Mouse (Mus musculus) CH12.LX (cell line): ENCODE data around the gene Mpv17. TPM values are rescaled to one million over a fixed set of nuclear protein-coding genes. Genes with fewer than 3 reads are reported as not detected.

Source experiments
- DNase-seq: peaks from one replicate; pipeline ENCODE4 v3.0.0-alpha.2; 2013; ENCODE audit errors: extremely low read depth
- H3K27ac ChIP-seq: 2 replicates; pipeline ENCODE4 v1.5.1; 2012; ENCODE audit warnings: low read depth, mild to moderate bottlenecking, control low read depth, moderate library complexity; ENCODE audit not compliant: insufficient read depth
- H3K27me3 ChIP-seq: replicated peaks from 2 replicates; pipeline ENCODE3; 2012; ENCODE audit warnings: inconsistent platforms
- H3K36me3 ChIP-seq, 2 experiments: replicated peaks in 1 of 2; 2 replicates each; pipeline versions ENCODE3 to v1.6.1; 2012; ENCODE audit warnings: inconsistent platforms in 1 of 2, low read length in 1 of 2, mild to moderate bottlenecking in 1 of 2, mixed read lengths in 1 of 2, moderate library complexity in 1 of 2; ENCODE audit not compliant: control insufficient read depth in 1 of 2, insufficient read depth in 1 of 2
- H3K4me1 ChIP-seq, 2 experiments: 2 replicates each; pipeline ENCODE4 v1.6.1; 2012; ENCODE audit warnings: inconsistent platforms in 1 of 2, moderate library complexity in 1 of 2; ENCODE audit not compliant: insufficient read depth in 2 of 2, control insufficient read depth in 1 of 2
- H3K4me2 ChIP-seq: 2 replicates; pipeline ENCODE4 v1.6.1; 2012; ENCODE audit warnings: low read depth, mild to moderate bottlenecking, control low read depth; ENCODE audit not compliant: poor library complexity, insufficient read depth, severe bottlenecking
- H3K4me3 ChIP-seq, 3 experiments: fragments of 150-350 bp in 1 of 3; sonication (generic) in 1 of 3; replicated peaks in 1 of 3; 2 replicates each; pipeline versions ENCODE3 to v1.5.1; 2011 to 2012; ENCODE audit warnings: low read depth in 2 of 3, low read length in 2 of 3, mild to moderate bottlenecking in 2 of 3, moderate library complexity in 2 of 3, control low read depth in 1 of 3, improper control_type of control experiment in 1 of 3, inconsistent platforms in 1 of 3, mixed read lengths in 1 of 3; ENCODE audit not compliant: poor library complexity in 1 of 3
- H3K79me2 ChIP-seq: replicated peaks from 2 replicates; pipeline ENCODE4 v1.6.1; 2012; ENCODE audit warnings: mild to moderate bottlenecking, moderate library complexity; ENCODE audit not compliant: control insufficient read depth, poor library complexity, insufficient read depth, severe bottlenecking; ENCODE audit errors: extremely low read depth
- H3K9ac ChIP-seq: 2 replicates; pipeline ENCODE4 v1.6.1; 2012; ENCODE audit warnings: low read depth, mild to moderate bottlenecking, control low read depth, moderate library complexity; ENCODE audit not compliant: insufficient read depth
- H3K9me3 ChIP-seq: replicated peaks from 2 replicates; pipeline ENCODE3; 2012; ENCODE audit warnings: low read length, inconsistent platforms, mixed read lengths
- CHD2 ChIP-seq: IDR thresholded peaks from 2 replicates; pipeline ENCODE4 v1.6.1; 2011; ENCODE audit warnings: low read length, improper control_type of control experiment
- CTCF ChIP-seq, 2 experiments: IDR thresholded peaks in 1 of 2; conservative IDR thresholded peaks in 1 of 2; 2 replicates each; pipeline ENCODE4 v1.5.1; 2011 to 2012; ENCODE audit warnings: low read depth in 2 of 2, low read length in 2 of 2, improper control_type of control experiment in 1 of 2, inconsistent platforms in 1 of 2, mild to moderate bottlenecking in 1 of 2, moderate library complexity in 1 of 2
- ELF1 ChIP-seq: IDR thresholded peaks from 2 replicates; pipeline ENCODE4 v1.6.1; 2014; ENCODE audit warnings: low read depth, mild to moderate bottlenecking, inconsistent platforms, low read length, improper control_type of control experiment
- EP300 ChIP-seq: IDR thresholded peaks from 2 replicates; pipeline ENCODE4 v1.6.1; 2011; ENCODE audit warnings: low read length, improper control_type of control experiment
- GABPA ChIP-seq: IDR thresholded peaks from 2 replicates; pipeline ENCODE4 v1.6.1; 2012; ENCODE audit warnings: low read depth, low read length, improper control_type of control experiment, inconsistent platforms; ENCODE audit not compliant: insufficient replicate concordance
- HCFC1 ChIP-seq: IDR thresholded peaks from 2 replicates; pipeline ENCODE4 v1.6.1; 2012; ENCODE audit warnings: low read depth, mild to moderate bottlenecking, inconsistent platforms, low read length, improper control_type of control experiment
- IRF4 ChIP-seq: IDR thresholded peaks from 2 replicates; pipeline ENCODE4 v1.6.1; 2014; ENCODE audit warnings: low read depth, mild to moderate bottlenecking, inconsistent platforms, low read length, improper control_type of control experiment
- JUN ChIP-seq: IDR thresholded peaks from 2 replicates; pipeline ENCODE4 v1.6.1; 2011; ENCODE audit warnings: low read depth, mild to moderate bottlenecking, low read length, improper control_type of control experiment, moderate library complexity; ENCODE audit not compliant: insufficient read depth
- JUND ChIP-seq: conservative IDR thresholded peaks from 2 replicates; pipeline ENCODE4 v1.6.1; 2011; ENCODE audit warnings: low read depth, low read length, improper control_type of control experiment
- MAFK ChIP-seq: IDR thresholded peaks from 2 replicates; pipeline ENCODE4 v1.6.1; 2011; ENCODE audit warnings: low read length, improper control_type of control experiment; ENCODE audit not compliant: insufficient replicate concordance
- MAX ChIP-seq: IDR thresholded peaks from 2 replicates; pipeline ENCODE4 v1.6.1; 2011; ENCODE audit warnings: low read length, improper control_type of control experiment
- MEF2A ChIP-seq: IDR thresholded peaks from 2 replicates; pipeline ENCODE4 v1.6.1; 2014; ENCODE audit warnings: low read depth, mild to moderate bottlenecking, inconsistent platforms, low read length, improper control_type of control experiment, borderline replicate concordance
- NELFE ChIP-seq: IDR thresholded peaks from 2 replicates; pipeline ENCODE4 v1.6.1; 2011; ENCODE audit warnings: low read depth, low read length, improper control_type of control experiment
- NRF1 ChIP-seq: IDR thresholded peaks from 2 replicates; pipeline ENCODE4 v1.6.1; 2014; ENCODE audit warnings: low read depth, mild to moderate bottlenecking, inconsistent platforms, low read length, improper control_type of control experiment, moderate library complexity
- PAX5 ChIP-seq: IDR thresholded peaks from 2 replicates; pipeline ENCODE4 v1.6.1; 2012; ENCODE audit warnings: low read length, inconsistent platforms, mixed read lengths
- RAD21 ChIP-seq: IDR thresholded peaks from 2 replicates; pipeline ENCODE4 v1.6.1; 2011; ENCODE audit warnings: low read depth, mild to moderate bottlenecking, low read length, improper control_type of control experiment, moderate library complexity
- SMC3 ChIP-seq: IDR thresholded peaks from 2 replicates; pipeline ENCODE4 v1.6.1; 2011; ENCODE audit warnings: low read depth, low read length, improper control_type of control experiment
- TBP ChIP-seq: conservative IDR thresholded peaks from 2 replicates; pipeline ENCODE4 v1.6.1; 2011; ENCODE audit warnings: low read depth, low read length, improper control_type of control experiment
- UBTF ChIP-seq: IDR thresholded peaks from 2 replicates; pipeline ENCODE4 v1.6.1; 2012; ENCODE audit warnings: low read depth, mild to moderate bottlenecking, inconsistent platforms, low read length, improper control_type of control experiment, moderate library complexity
- USF1 ChIP-seq: IDR thresholded peaks from 2 replicates; pipeline ENCODE4 v1.6.1; 2014; ENCODE audit warnings: low read depth, mild to moderate bottlenecking, inconsistent platforms, low read length, improper control_type of control experiment
- ZKSCAN1 ChIP-seq: IDR thresholded peaks from 2 replicates; pipeline ENCODE4 v1.6.1; 2012; ENCODE audit warnings: low read depth, inconsistent platforms, low read length, improper control_type of control experiment, borderline replicate concordance
- ZNF384 ChIP-seq: IDR thresholded peaks from 2 replicates; pipeline ENCODE4 v1.6.1; 2012; ENCODE audit warnings: low read depth, low read length, improper control_type of control experiment, inconsistent platforms
- dilution Hi-C: fragments of 300-500 bp; cut with MboI; formaldehyde crosslinking; loops from 2 replicates; pipeline ENCODE4 v1.14.3; 2020; ENCODE audit warnings: low sequenced_read_pairs; ENCODE audit not compliant: extremely low pct_unique_long_range_greater_than_20kb, extremely low pct_ligation_motif_present
- in situ Hi-C: fragments of 300-500 bp; cut with MboI; formaldehyde crosslinking; loops from 3 replicates; pipeline ENCODE4 v1.14.3; 2019; ENCODE audit warnings: low sequenced_read_pairs, low pct_ligation_motif_present, low pct_unique_long_range_greater_than_20kb, mixed read lengths
- polyA plus RNA-seq: library from polyadenylated mRNA; unstranded; fragments of >175 nt; gene quantifications from 2 replicates; pipeline ENCODE4 v1.2.1, GENCODE M21; 2012; ENCODE audit warnings: low read depth; ENCODE audit not compliant: insufficient read length
- total RNA-seq, 2 experiments: library from RNA; depleted of rRNA; stranded (reverse); fragments of 300-350 nt in 1 of 2; fragments of >200 nt in 1 of 2; gene quantifications; 2 replicates each; pipeline ENCODE4 v1.2.3; 2012 to 2014

The Mpv17 gene
- total and polyA plus RNA-seq, 3 experiments: 24.0 to 37.6 (median 32.8) TPM

DNA sequence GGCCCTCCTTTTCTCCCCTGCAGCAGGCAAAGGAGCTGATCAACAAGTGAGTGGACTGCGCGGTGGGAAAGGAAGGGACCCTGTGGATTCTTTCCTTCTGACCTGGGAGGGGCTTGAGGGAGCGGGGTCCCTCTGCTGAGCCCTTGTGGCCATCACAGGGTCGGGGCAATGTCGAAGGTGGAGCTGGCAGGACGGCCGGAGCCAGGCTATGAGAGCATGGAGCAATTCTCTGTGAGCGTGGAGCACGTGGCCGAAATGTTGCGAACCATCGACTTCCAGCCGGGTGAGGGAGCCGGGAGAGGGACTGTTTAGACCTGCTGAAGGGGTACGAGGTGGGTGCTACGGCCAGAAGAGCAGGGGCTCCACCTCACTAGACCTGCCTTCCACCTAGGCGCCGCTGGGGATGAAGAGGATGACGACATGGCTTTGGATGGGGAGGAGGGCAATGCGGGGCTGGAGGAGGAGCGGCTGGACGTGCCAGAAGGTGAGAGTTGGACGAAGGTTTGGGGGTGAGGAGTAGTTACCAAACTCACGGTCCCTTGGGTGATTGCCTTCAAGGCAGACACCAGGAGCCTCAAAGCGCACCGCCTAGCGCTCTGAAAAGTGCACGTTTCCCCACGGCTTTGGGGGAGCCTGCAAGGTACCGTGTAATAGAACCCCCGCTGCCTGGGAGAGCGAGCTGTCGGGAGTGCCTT is 17.2 kb downstream of the Mpv17 start:
- in situ Hi-C loops: no loop called here
- Histone ChIP-seq H3K27me3 (no peaks in the 10 kb centered on the region), H3K36me3 (peaks cover 7 to 11% of the 10 kb centered on the region in 2 experiments), H3K9ac (no peak overlapping the region), H3K79me2 (no peaks in the 10 kb centered on the region)
- DNase-seq: no peak
- TF ChIP-seq CHD2 (no peak), JUND (no peak), IRF4 (no peak), NRF1 (no peak), SMC3 (no peak)
- TF ChIP-seq, all 38 proteins: peak for 0
- Histone ChIP-seq H3K9me3 (no peaks in the 10 kb centered on the region), H3K27ac (no peak overlapping the region), H3K4me3 (no peak overlapping the region), H3K4me2 (no peak overlapping the region), H3K4me1 (peaks cover 0 to 3% of the 10 kb centered on the region in 2 experiments; a peak in 1 of 4 replicates)
- dilution Hi-C loops: no loop called here

DNA sequence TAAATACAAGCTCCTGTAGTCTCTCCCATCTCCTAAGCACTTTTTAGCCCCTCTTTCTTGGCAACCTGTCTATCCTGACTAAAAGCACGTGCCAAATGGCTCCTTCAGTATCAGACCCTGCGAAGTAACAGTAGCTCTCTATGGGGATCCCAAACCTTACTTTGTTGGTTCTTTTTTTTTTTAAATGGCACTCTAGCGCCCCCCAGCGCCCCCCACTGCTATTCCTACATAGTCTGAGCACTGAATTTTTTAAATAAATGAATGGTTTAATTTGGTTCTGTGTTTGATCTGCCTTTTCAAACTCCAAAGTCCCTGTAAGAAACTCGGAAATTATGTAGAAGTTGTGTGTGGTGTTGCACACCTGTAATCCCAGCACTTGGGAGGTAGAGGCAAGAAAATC is 28.0 kb downstream of the Mpv17 start:
- Histone ChIP-seq H3K9ac (no peak overlapping the region), H3K4me3 (no peak overlapping the region), H3K27ac (no peak overlapping the region), H3K4me1 (peaks cover 2 to 25% of the 10 kb centered on the region in 2 experiments; a peak in 3 of 4 replicates), H3K79me2 (no peaks in the 10 kb centered on the region), H3K27me3 (peaks cover 3% of the 10 kb centered on the region), H3K36me3 (no peaks in the 10 kb centered on the region), H3K4me2 (no peak overlapping the region), H3K9me3 (no peaks in the 10 kb centered on the region)
- DNase-seq: peak; percentile 31
- dilution Hi-C loops (no loop called here), in situ Hi-C loops (no loop called here)
- TF ChIP-seq ZNF384: peak; percentile 50; the same call in 1 of the 2 replicates
- peak; percentile 49 for TF ChIP-seq RAD21
- TF ChIP-seq CTCF (conservative IDR thresholded peaks at IDR 0.05 in 1 of 2, IDR thresholded peaks at IDR 0.05 in 1 of 2; ENCODE audit: low read depth in 2 of 2, low read length in 2 of 2): peak in 1 of 2 experiments; percentile 64; a peak in 2 of 4 replicates
- TF ChIP-seq UBTF: no peak
- no peak for TF ChIP-seq MEF2A

DNA sequence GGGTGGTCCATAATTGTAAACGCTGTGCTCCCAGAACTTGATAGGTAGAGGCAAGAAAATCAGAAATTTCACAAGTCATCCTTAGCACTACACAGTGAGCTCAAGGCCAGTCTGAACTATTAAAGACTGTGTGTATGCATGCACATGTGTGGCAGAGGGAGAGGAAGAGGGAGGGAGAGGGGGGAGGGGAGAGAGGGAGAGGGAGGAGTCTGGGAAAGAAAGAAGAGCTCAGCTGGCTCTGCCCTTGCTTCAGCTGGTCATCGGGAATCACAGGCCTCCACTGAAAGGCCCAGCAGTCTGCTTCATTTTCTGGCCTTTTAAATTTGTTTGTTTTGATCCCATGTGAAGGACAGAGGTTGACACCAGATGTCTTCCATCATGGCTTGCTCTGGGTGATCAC is 30.6 kb downstream of the Mpv17 start:
- DNase-seq: no peak
- Histone ChIP-seq H3K79me2 (no peaks in the 10 kb centered on the region), H3K4me3 (no peak overlapping the region), H3K9ac (no peak overlapping the region), H3K36me3 (no peaks in the 10 kb centered on the region), H3K4me1 (peaks cover 2 to 30% of the 10 kb centered on the region in 2 experiments; a peak in 3 of 4 replicates), H3K4me2 (no peak overlapping the region), H3K27ac (no peak overlapping the region), H3K27me3 (no peaks in the 10 kb centered on the region), H3K9me3 (no peaks in the 10 kb centered on the region)
- dilution Hi-C loops: no loop called here
- in situ Hi-C loops: no loop called here
- TF ChIP-seq NELFE (no peak), ZNF384 (no peak), JUN (no peak), EP300 (no peak), USF1 (no peak), HCFC1 (no peak), ELF1 (no peak), GABPA (no peak), MAX (no peak), ZKSCAN1 (no peak), MAFK (no peak), PAX5 (no peak), TBP (no peak)
